In genomic region chr1:170867691-170868105, GRCm38 (mm10) we compare ENCODE assay signal across 7 mouse cellular contexts. TPM values are rescaled to one million over a fixed set of nuclear protein-coding genes. Genes with fewer than 3 reads are reported as not detected.
DNase-seq lines count a peak whose midpoint lies in the region; ATAC-seq and TF ChIP-seq lines count a peak whose summit lies in the region.

Gene Atf6 (minus strand): TSS chr1:170867771.

- TF ChIP-seq POLR2A in small intestine, adult 2 months (IDR thresholded peaks at IDR 0.05; ENCODE audit: low read depth, low read length) = peak; percentile 78

- H3K9me3 ChIP-seq in embryonic facial prominence, embryonic 10.5 days = no peaks in the 10 kb centered on the region
- H3K9me3 ChIP-seq in intestine, postnatal 0 days (ENCODE audit: control insufficient read depth) = no peaks in the 10 kb centered on the region
- no peaks in the 10 kb centered on the region for H3K9me3 ChIP-seq in midbrain, embryonic 12.5 days

- DNase-seq in adrenal gland, postnatal 10 days = peak; percentile 98
- DNase-seq in embryonic facial prominence, embryonic 10.5 days (ENCODE audit: low spot score) = peak; percentile 95
- peak; percentile 56 for DNase-seq in gonadal fat pad, adult 2 months (ENCODE audit: low read depth)
- DNase-seq in left cerebral cortex, postnatal 4 days = peak; percentile 94

- intact Hi-C loops in left cerebral cortex, postnatal 4 days (cut with DNase I) = no loop called here

- WGBS in embryonic facial prominence, embryonic 10.5 days = 0% methylated on average over 25 of the region's 25 CpGs
- WGBS in intestine, postnatal 0 days = under 1% methylated on average over 25 of the region's 25 CpGs
- under 1% methylated on average over 25 of the region's 25 CpGs for WGBS in midbrain, embryonic 12.5 days
- WGBS in small intestine, adult 2 months = 1% methylated on average over 25 of the region's 25 CpGs

- H3K4me1 ChIP-seq in embryonic facial prominence, embryonic 10.5 days = peaks cover 9% of the 10 kb centered on the region
- no peaks in the 10 kb centered on the region for H3K4me1 ChIP-seq in intestine, postnatal 0 days (replicated peaks; ENCODE audit: control insufficient read depth, insufficient read depth, low read length)
- H3K4me1 ChIP-seq in midbrain, embryonic 12.5 days = peaks cover 11% of the 10 kb centered on the region
- H3K4me1 ChIP-seq in small intestine, adult 2 months (ENCODE audit: control insufficient read depth, insufficient read depth, insufficient read length, low read length) = no peaks in the 10 kb centered on the region; the same call in 1 of the 2 replicates

- H3K36me3 ChIP-seq in embryonic facial prominence, embryonic 10.5 days (replicated peaks) = peaks cover 16% of the 10 kb centered on the region
- H3K36me3 ChIP-seq in intestine, postnatal 0 days (ENCODE audit: control insufficient read depth, insufficient read depth) = no peaks in the 10 kb centered on the region
- H3K36me3 ChIP-seq in midbrain, embryonic 12.5 days = no peaks in the 10 kb centered on the region
- no peaks in the 10 kb centered on the region; the same call in 1 of the 2 replicates for H3K36me3 ChIP-seq in small intestine, adult 2 months (ENCODE audit: control insufficient read depth, insufficient read depth, low read length)

- H3K4me3 ChIP-seq in embryonic facial prominence, embryonic 10.5 days = peak within 1 kb of the TSS; percentile 81
- peak within 1 kb of the TSS; percentile 73 for H3K4me3 ChIP-seq in intestine, postnatal 0 days (ENCODE audit: low read depth, low read length)
- peak within 1 kb of the TSS; percentile 73 for H3K4me3 ChIP-seq in midbrain, embryonic 12.5 days
- peak within 1 kb of the TSS; percentile 77 for H3K4me3 ChIP-seq in small intestine, adult 2 months (ENCODE audit: low read depth, low read length)

- no peaks in the 10 kb centered on the region for H3K27me3 ChIP-seq in embryonic facial prominence, embryonic 10.5 days (replicated peaks; ENCODE audit: low read depth, poor library complexity, severe bottlenecking)
- no peaks in the 10 kb centered on the region for H3K27me3 ChIP-seq in intestine, postnatal 0 days (replicated peaks; ENCODE audit: control insufficient read depth, insufficient read depth, low read length)
- H3K27me3 ChIP-seq in midbrain, embryonic 12.5 days = no peaks in the 10 kb centered on the region
- no peaks in the 10 kb centered on the region for H3K27me3 ChIP-seq in small intestine, adult 2 months (ENCODE audit: control insufficient read depth, insufficient read depth, low read length)

- H3K9ac ChIP-seq in intestine, postnatal 0 days (ENCODE audit: low read depth, low read length) = peak within 1 kb of the TSS; percentile 68
- peak within 1 kb of the TSS; percentile 70 for H3K9ac ChIP-seq in midbrain, embryonic 12.5 days (replicated peaks)

- TF ChIP-seq CTCF in intestine, postnatal 0 days (IDR thresholded peaks at IDR 0.05; ENCODE audit: low read depth) = no peak
- 0 out of 2 replicates have a peak, but pooled peaks have one; percentile 1 for TF ChIP-seq CTCF in small intestine, adult 2 months (IDR thresholded peaks at IDR 0.05; ENCODE audit: extremely low read depth, insufficient read length, insufficient replicate concordance, low read depth, low read length)

- peak; percentile 78 for ATAC-seq in intestine, postnatal 0 days
- peak; percentile 70 for ATAC-seq in midbrain, embryonic 12.5 days (ENCODE audit: low FRiP score, low read depth)

- peak within 1 kb of the TSS; percentile 83 for H3K27ac ChIP-seq in embryonic facial prominence, embryonic 10.5 days (replicated peaks)
- peak within 1 kb of the TSS; percentile 55 for H3K27ac ChIP-seq in intestine, postnatal 0 days (ENCODE audit: low read depth, low read length)
- peak within 1 kb of the TSS; percentile 40; the same call in 1 of the 2 replicates for H3K27ac ChIP-seq in midbrain, embryonic 12.5 days (replicated peaks)
- H3K27ac ChIP-seq in small intestine, adult 2 months (ENCODE audit: insufficient read depth, low read depth, low read length) = peak within 1 kb of the TSS; percentile 77

- peak within 1 kb of the TSS; percentile 84 for H3K4me2 ChIP-seq in intestine, postnatal 0 days (replicated peaks; ENCODE audit: low read depth)
- peak within 1 kb of the TSS; percentile 93 for H3K4me2 ChIP-seq in midbrain, embryonic 12.5 days (replicated peaks)

RNA-seq across cellular contexts. Expression of gene Atf6, which starts in this region (rescaled TPM):
- 10 to 100 TPM; 26.1 to 27.6 TPM for total RNA-seq in adrenal gland, postnatal 10 days (2021)
- polyA plus RNA-seq in embryonic facial prominence, embryonic 10.5 days (2016; fragmentation: Nextera tagmentation; extraction: Ambion mirVana) = 7.0 and 8.0 TPM in 2 replicates
- 23.1 and 23.4 TPM in 2 replicates for polyA plus RNA-seq in gonadal fat pad, adult 2 months (2012; rRNA removed)
- 5.4 and 6.2 TPM in 2 replicates for polyA plus RNA-seq in intestine, postnatal 0 days (2015; fragmentation: Nextera tagmentation; extraction: Ambion mirVana)
- 10 to 100 TPM; 14.1 to 14.8 TPM for total RNA-seq in left cerebral cortex, postnatal 4 days (2021)
- 9.3 and 10.7 TPM in 2 replicates for polyA plus RNA-seq in midbrain, embryonic 12.5 days (2016; fragmentation: Nextera tagmentation; extraction: Ambion mirVana)
- 4.4 and 8.4 TPM in 2 replicates for polyA plus RNA-seq in small intestine, adult 2 months (2012; rRNA removed)

Comparison
In these comparisons a context has a peak if more than half of its experiments do, and no peak if none do; other contexts are left out.
1. Peak in every context shown above with its lines: DNase-seq, ATAC-seq, H3K4me3 ChIP-seq and H3K27ac ChIP-seq.